Mouse (Mus musculus): ENCODE results near the gene Sema5b. TPM values are rescaled to one million over a fixed set of nuclear protein-coding genes. Genes with fewer than 3 reads are reported as not detected.
"Not testable (repeated sequence)": the region's sequence is repeated elsewhere in the genome, so short reads cannot be mapped to it uniquely, and the experiment has no call there.

The Sema5b gene
- polyA plus RNA-seq, 1 experiment from 2014 or later, result 6.8 TPM

DNA sequence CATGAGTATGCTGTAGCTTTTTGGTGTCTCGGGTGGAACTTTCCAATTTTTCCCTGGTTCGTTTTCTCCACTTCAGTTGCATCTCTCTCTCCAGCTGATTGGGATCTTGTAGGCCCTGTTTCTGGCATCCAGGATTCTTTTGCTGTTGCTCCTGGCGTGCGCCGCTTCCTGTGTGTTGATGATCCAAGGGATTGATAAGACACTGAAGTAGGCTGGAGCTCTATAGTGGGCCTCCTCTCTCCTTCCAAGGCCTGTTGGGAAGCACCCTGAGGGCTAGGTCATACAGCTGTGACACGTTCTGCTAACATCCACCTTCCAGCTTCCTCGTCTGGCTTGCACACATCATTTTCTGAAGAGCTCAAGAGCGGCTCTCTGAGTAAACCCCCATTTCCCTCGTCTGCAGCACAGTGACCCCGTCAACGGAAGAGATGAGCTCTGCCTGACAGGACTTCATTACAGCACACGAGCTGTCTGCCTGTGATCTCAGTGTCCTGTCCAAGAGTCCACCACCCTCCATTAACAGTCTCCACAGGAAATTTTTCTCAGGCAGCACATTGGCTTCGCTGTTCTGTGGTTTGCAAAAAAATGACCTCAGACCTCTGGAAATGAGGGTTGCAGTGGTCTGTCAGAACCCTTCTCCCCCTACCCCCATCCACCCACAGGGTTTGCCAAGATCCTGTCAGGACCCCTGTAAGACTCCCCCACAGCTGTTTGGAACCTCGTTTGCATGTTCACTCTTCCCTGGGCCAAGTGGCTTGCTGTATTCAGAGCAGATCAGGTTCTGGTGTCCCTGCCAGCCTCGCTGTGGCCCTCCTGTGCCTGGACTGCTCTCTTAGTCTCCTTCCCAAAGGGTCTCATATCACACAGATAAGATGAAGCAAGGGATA lies 14.9 kb downstream of the Sema5b start:
- no peak for ATAC-seq (ENCODE audit: insufficient number of reproducible peaks, low FRiP score, low TSS enrichment, low read depth)
- H3K27me3 ChIP-seq, result no peaks in the 10 kb centered on the region
- H3K4me2 ChIP-seq (replicated peaks), result no peak overlapping the region
- H3K9me3 ChIP-seq (replicated peaks), result no peaks in the 10 kb centered on the region
- no peaks in the 10 kb centered on the region for H3K36me3 ChIP-seq
- no peak overlapping the region for H3K9ac ChIP-seq
- no peak overlapping the region for H3K4me3 ChIP-seq (replicated peaks)
- 61% methylated on average over 15 of the region's 15 CpGs for WGBS
- H3K4me1 ChIP-seq, result 0 out of 2 replicates have a peak, but pooled peaks cover 4% of the 10 kb centered on the region
- H3K27ac ChIP-seq (replicated peaks), result no peak overlapping the region

DNA sequence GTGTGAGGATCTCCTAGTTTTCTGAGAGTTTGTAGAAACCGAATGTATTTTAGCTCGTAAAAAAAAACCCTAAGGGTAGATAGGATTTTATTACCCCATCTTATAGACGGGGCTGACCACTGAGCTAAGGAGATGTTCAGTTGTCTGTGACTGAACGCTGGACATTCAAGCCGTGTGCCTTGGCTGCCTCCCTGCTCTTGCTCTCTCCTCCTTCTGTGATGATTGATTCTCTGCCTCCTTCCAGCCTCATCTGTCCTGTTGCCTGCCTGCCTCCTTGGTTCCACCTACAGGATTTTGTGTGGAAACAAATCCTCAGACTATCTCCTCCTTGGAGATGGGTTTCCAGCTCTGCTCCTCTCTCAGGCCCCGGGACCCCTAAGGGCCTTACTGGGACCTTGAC lies 16.1 kb downstream of the Sema5b start:
- Histone ChIP-seq H3K4me1 (0 out of 2 replicates have a peak, but pooled peaks cover 4% of the 10 kb centered on the region), H3K9ac (no peak overlapping the region), H3K9me3 (replicated peaks) (no peaks in the 10 kb centered on the region), H3K27ac (replicated peaks) (no peak overlapping the region), H3K27me3 (no peaks in the 10 kb centered on the region), H3K4me2 (replicated peaks) (no peak overlapping the region), H3K36me3 (no peaks in the 10 kb centered on the region), H3K4me3 (replicated peaks) (no peak overlapping the region)
- 70% methylated on average over 6 of the region's 6 CpGs for WGBS
- ATAC-seq (ENCODE audit: insufficient number of reproducible peaks, low FRiP score, low TSS enrichment, low read depth), result no peak

GRCm38 (mm10) chr16:35561541-35561940 lies 20.6 kb downstream of the Sema5b start:
- Histone ChIP-seq H3K27ac (replicated peaks) (no peak overlapping the region), H3K4me2 (replicated peaks) (no peak overlapping the region), H3K9ac (no peak overlapping the region), H3K9me3 (replicated peaks) (no peaks in the 10 kb centered on the region), H3K4me1 (peaks cover 7% of the 10 kb centered on the region), H3K36me3 (no peaks in the 10 kb centered on the region), H3K27me3 (no peaks in the 10 kb centered on the region), H3K4me3 (replicated peaks) (no peak overlapping the region)
- no peak for ATAC-seq (ENCODE audit: insufficient number of reproducible peaks, low FRiP score, low TSS enrichment, low read depth)
- 58% methylated on average over 6 of the region's 6 CpGs for WGBS

DNA sequence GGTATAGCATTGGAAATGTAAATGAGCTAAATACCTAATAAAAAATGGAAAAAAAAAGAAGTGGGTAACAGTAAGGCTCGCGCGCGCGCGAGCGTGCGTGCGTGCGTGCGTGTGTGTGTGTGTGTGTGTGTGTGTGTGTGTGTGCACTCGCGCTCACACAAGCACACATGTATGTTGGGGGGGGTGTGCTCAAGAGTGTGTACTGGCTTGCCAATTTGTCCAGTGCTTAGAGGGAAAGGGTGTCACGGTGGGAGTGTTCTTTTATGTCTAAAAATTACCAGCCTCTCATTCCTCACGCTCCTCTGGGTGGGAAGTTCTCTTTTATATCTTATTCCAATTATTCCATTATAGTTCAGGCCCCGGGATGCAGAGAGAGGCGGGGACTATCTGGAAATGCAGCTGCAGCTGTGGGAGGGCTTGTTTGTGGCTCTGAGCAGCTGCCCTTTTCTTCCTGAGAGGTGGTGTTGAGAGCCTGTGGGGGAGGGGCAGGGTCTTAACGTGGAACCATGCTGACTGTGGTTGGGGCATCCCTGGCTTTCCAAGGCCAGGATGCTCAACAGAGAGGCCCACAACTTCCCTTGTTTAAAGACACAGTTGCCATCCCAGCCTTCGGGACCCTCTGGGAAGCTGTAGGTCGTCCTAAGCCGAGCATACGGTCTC lies 23.4 kb downstream of the Sema5b start:
- Histone ChIP-seq H3K4me2 (replicated peaks) (no peak overlapping the region), H3K27me3 (no peaks in the 10 kb centered on the region; the same call in 1 of the 2 replicates), H3K4me1 (peaks cover 7% of the 10 kb centered on the region), H3K9me3 (replicated peaks) (no peaks in the 10 kb centered on the region), H3K9ac (no peak overlapping the region), H3K4me3 (replicated peaks) (no peak overlapping the region), H3K36me3 (no peaks in the 10 kb centered on the region), H3K27ac (replicated peaks) (no peak overlapping the region)
- 58% methylated on average over 22 of the region's 22 CpGs for WGBS
- peak; percentile 60; the same call in 1 of the 2 replicates for ATAC-seq (ENCODE audit: insufficient number of reproducible peaks, low FRiP score, low TSS enrichment, low read depth)

GRCm38 (mm10) chr16:35565601-35566000 lies 24.7 kb downstream of the Sema5b start:
- not testable (repeated sequence) for H3K36me3 ChIP-seq; ATAC-seq (ENCODE audit: insufficient number of reproducible peaks, low FRiP score, low TSS enrichment, low read depth); H3K4me3 ChIP-seq (replicated peaks); H3K9ac ChIP-seq; H3K4me2 ChIP-seq (replicated peaks); H3K4me1 ChIP-seq; H3K27me3 ChIP-seq; H3K9me3 ChIP-seq (replicated peaks); H3K27ac ChIP-seq (replicated peaks)
- 92% methylated on average over 5 of the region's 5 CpGs for WGBS

DNA sequence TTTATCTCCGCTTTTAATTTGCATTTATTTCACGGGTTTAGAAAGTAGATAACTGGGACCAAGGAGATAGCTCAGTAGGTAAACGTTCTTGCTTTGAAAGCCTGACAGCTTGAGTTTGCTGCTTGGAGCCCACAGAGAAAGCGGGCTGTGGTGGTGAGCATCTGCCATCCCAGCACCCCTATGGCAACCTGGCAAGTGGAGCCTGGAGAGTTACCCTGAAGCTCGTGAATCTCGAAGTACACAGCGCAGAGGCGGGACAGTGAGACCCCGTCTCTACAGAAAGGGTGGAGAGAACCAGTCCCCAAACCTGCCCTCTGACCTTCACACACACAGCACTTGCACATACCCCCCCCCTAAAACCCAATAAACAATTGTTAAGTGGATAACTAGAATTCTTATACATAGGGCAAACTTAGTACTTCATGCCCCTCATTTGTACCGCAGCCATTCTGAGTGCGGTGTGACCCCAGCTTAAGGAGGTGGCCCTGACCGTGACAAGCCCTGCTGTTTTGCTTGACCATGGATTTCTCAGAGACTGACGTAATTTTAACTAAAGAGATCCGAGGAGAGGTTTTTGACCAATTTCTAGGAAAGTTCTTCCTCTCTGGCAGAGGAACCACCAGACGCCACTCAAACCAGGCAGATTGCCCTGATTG lies 27.4 kb downstream of the Sema5b start:
- H3K9me3 ChIP-seq (replicated peaks), result no peaks in the 10 kb centered on the region
- no peak overlapping the region for H3K27ac ChIP-seq (replicated peaks)
- WGBS, result 77% methylated on average over 15 of the region's 15 CpGs
- ATAC-seq (ENCODE audit: insufficient number of reproducible peaks, low FRiP score, low TSS enrichment, low read depth), result no peak
- peaks cover 7% of the 10 kb centered on the region for H3K4me1 ChIP-seq
- H3K4me3 ChIP-seq (replicated peaks), result no peak overlapping the region
- no peak overlapping the region for H3K4me2 ChIP-seq (replicated peaks)
- no peaks in the 10 kb centered on the region for H3K36me3 ChIP-seq
- no peak overlapping the region for H3K9ac ChIP-seq
- H3K27me3 ChIP-seq, result no peaks in the 10 kb centered on the region; the same call in 1 of the 2 replicates

DNA sequence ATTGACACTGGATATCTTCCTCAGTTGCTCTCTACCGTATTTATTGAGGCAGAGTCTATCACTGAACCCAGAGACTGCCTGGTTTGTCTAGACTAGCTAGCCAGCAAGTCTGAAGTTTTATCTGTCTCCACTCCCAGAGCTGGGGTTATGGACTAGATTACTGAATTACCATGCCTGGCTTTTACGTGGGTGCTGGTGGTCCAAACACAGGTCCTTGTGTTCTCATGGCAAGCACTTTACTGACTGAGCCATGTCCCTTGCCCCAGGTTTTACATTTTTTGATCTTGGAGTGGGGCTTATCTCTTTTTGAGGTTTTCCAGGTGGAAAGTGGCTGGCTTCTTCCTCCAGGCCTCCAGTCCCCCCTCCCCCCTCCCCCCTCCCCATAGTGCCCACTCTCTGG lies 28.4 kb downstream of the Sema5b start:
- no peak overlapping the region for H3K4me2 ChIP-seq (replicated peaks)
- no peak overlapping the region for H3K27ac ChIP-seq (replicated peaks)
- H3K9ac ChIP-seq, result no peak overlapping the region
- H3K9me3 ChIP-seq (replicated peaks), result no peaks in the 10 kb centered on the region
- 53% methylated on average over 2 of the region's 2 CpGs for WGBS
- no peaks in the 10 kb centered on the region; the same call in 1 of the 2 replicates for H3K27me3 ChIP-seq
- no peak overlapping the region for H3K4me3 ChIP-seq (replicated peaks)
- H3K36me3 ChIP-seq, result no peaks in the 10 kb centered on the region
- peaks cover 4% of the 10 kb centered on the region for H3K4me1 ChIP-seq
- ATAC-seq (ENCODE audit: insufficient number of reproducible peaks, low FRiP score, low TSS enrichment, low read depth), result no peak

- Histone ChIP-seq H3K9ac (no peak overlapping the region), H3K27ac (replicated peaks) (no peak overlapping the region), H3K4me1 (peaks cover under 1% of the 10 kb centered on the region; the same call in 1 of the 2 replicates), H3K27me3 (no peaks in the 10 kb centered on the region; the same call in 1 of the 2 replicates), H3K36me3 (no peaks in the 10 kb centered on the region), H3K4me3 (replicated peaks) (no peak overlapping the region), H3K9me3 (replicated peaks) (no peaks in the 10 kb centered on the region), H3K4me2 (replicated peaks) (no peak overlapping the region)
- 57% methylated on average over 9 of the region's 9 CpGs for WGBS
- ATAC-seq (ENCODE audit: insufficient number of reproducible peaks, low FRiP score, low TSS enrichment, low read depth), result no peak
These were observed 28.8 kb downstream of the Sema5b start for GRCm38 (mm10) chr16:35569758-35570157.

- no peaks in the 10 kb centered on the region for H3K36me3 ChIP-seq
- no peak overlapping the region for H3K4me2 ChIP-seq (replicated peaks)
- no peaks in the 10 kb centered on the region for H3K9me3 ChIP-seq (replicated peaks)
- no peak overlapping the region for H3K4me3 ChIP-seq (replicated peaks)
- no peaks in the 10 kb centered on the region; the same call in 1 of the 2 replicates for H3K27me3 ChIP-seq
- H3K27ac ChIP-seq (replicated peaks), result no peak overlapping the region
- WGBS, result 66% methylated on average over 12 of the region's 12 CpGs
- H3K4me1 ChIP-seq, result no peaks in the 10 kb centered on the region
- no peak overlapping the region for H3K9ac ChIP-seq
- no peak for ATAC-seq (ENCODE audit: insufficient number of reproducible peaks, low FRiP score, low TSS enrichment, low read depth)
These were observed 29.7 kb downstream of the Sema5b start for GRCm38 (mm10) chr16:35570627-35571026.

GRCm38 (mm10) chr16:35573586-35573985 lies 32.6 kb downstream of the Sema5b start:
- no peak overlapping the region for H3K27ac ChIP-seq (replicated peaks)
- no peak overlapping the region for H3K4me2 ChIP-seq (replicated peaks)
- H3K9me3 ChIP-seq (replicated peaks), result no peaks in the 10 kb centered on the region
- ATAC-seq (ENCODE audit: insufficient number of reproducible peaks, low FRiP score, low TSS enrichment, low read depth), result no peak
- no peak overlapping the region for H3K9ac ChIP-seq
- 95% methylated on average over 3 of the region's 3 CpGs for WGBS
- H3K27me3 ChIP-seq, result no peaks in the 10 kb centered on the region
- no peak overlapping the region for H3K4me3 ChIP-seq (replicated peaks)
- H3K36me3 ChIP-seq, result no peaks in the 10 kb centered on the region
- no peaks in the 10 kb centered on the region for H3K4me1 ChIP-seq

Measured in embryonic facial prominence, embryonic 15.5 days (tissue).